Mouse (Mus musculus): ENCODE measurements around the gene 1700042G07Rik. TPM values are rescaled to one million over a fixed set of nuclear protein-coding genes. Genes with fewer than 3 reads are reported as not detected.
"Not testable (repeated sequence)": the region's sequence is repeated elsewhere in the genome, so short reads cannot be mapped to it uniquely, and the experiment has no call there.

The 1700042G07Rik gene
- polyA plus RNA-seq, 1 experiment, result not detected

- H3K4me1 ChIP-seq (ENCODE audit: control insufficient read depth), result no peaks in the 10 kb centered on the region; the same call in 1 of the 2 replicates
- H3K36me3 ChIP-seq (ENCODE audit: control insufficient read depth), result no peaks in the 10 kb centered on the region
- no peak for TF ChIP-seq TAL1 (IDR thresholded peaks at IDR 0.05; ENCODE audit: low read length)
- TF ChIP-seq GATA1 (IDR thresholded peaks at IDR 0.05; ENCODE audit: low read length), result no peak
- H3K4me3 ChIP-seq (replicated peaks), result no peak overlapping the region
- H3K27me3 ChIP-seq (ENCODE audit: control insufficient read depth), result peaks cover 55% of the 10 kb centered on the region
- H3K9me3 ChIP-seq (ENCODE audit: control insufficient read depth, low read length), result peaks cover 6% of the 10 kb centered on the region; the same call in 1 of the 2 replicates
These were observed 11.9 kb downstream of the 1700042G07Rik start for GRCm38 (mm10) chr4:116185083-116185482.

DNA sequence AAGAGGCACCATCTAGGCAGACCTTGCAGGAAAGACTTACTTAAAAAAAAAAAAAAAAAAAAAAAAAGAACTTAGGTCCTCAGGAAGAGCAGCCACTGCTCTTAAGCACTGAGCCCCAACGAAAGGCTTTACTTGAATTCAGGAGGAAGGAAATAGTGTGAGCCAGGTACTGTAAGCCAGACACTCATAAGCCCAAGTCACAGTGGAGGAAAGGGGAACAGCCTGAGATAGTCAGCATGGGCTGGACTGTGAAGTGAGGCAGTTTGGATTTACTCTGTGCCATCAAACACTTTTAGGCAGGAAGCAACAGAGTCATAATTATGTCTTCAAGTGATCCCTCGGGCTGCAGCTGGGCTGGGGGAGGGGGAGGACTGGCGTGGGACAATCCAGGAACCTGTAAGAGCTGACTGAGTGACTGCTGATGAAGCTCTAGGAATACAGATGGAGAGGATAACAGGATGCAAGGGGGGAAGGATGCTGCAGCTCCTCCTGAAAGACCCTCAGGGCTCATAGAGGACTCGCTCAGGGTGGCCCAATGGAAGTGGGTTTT, 19.2 kb downstream of the 1700042G07Rik start:
- Histone ChIP-seq H3K4me1 (ENCODE audit: control insufficient read depth) (peaks cover 29% of the 10 kb centered on the region), H3K9me3 (ENCODE audit: control insufficient read depth, low read length) (peaks cover 5% of the 10 kb centered on the region; the same call in 1 of the 2 replicates), H3K36me3 (ENCODE audit: control insufficient read depth) (no peaks in the 10 kb centered on the region), H3K4me3 (replicated peaks) (no peak overlapping the region), H3K27me3 (ENCODE audit: control insufficient read depth) (no peaks in the 10 kb centered on the region)
- TF ChIP-seq TAL1 (IDR thresholded peaks at IDR 0.05; ENCODE audit: low read length) (no peak), GATA1 (IDR thresholded peaks at IDR 0.05; ENCODE audit: low read length) (no peak)

DNA sequence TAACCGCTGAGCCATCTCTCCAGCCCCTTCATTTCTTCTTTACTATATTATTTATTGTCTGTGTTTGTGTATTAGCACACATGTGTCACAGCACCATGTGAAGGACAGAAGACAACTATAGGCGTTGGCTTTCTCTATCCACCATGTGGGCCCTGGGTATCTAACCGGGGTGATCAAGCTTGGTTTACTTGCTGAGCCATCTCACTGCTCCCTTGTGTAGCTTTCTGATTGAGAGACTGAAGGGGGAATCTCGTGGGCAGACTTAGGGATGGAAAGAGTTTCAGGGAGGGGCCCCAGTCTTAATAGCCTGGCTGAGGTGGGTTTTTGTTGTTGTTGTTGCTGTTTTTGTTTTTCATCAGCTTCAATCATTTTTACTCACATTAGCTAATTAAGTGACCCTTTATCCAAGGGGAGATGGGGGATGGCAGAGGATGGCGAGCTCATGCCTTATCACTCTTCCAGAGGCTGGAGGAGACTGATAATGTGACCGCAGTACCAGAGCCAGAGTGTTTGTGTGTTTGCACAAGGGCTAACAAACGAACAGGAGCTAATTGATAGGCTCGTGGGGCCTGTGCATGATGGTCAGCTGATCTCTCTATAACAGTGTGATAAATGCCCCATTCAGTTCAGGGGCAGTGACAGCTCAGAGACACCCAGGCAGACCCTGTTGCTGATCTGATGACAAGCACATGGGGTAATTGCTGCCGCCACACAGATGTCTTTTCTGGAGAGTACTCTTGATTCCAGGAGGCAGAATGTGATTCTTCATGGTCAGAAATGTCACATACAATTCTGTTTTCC, 20.6 kb downstream of the 1700042G07Rik start:
- peak; percentile 51; the same call in 2 of the 3 replicates for TF ChIP-seq TAL1 (IDR thresholded peaks at IDR 0.05; ENCODE audit: low read length)
- no peak; the same call in 1 of the 2 replicates for TF ChIP-seq GATA1 (IDR thresholded peaks at IDR 0.05; ENCODE audit: low read length)
- Histone ChIP-seq H3K4me3 (replicated peaks) (peak overlapping the region; percentile 6), H3K36me3 (ENCODE audit: control insufficient read depth) (no peaks in the 10 kb centered on the region), H3K9me3 (ENCODE audit: control insufficient read depth, low read length) (no peaks in the 10 kb centered on the region), H3K4me1 (ENCODE audit: control insufficient read depth) (peaks cover 29% of the 10 kb centered on the region), H3K27me3 (ENCODE audit: control insufficient read depth) (no peaks in the 10 kb centered on the region)

DNA sequence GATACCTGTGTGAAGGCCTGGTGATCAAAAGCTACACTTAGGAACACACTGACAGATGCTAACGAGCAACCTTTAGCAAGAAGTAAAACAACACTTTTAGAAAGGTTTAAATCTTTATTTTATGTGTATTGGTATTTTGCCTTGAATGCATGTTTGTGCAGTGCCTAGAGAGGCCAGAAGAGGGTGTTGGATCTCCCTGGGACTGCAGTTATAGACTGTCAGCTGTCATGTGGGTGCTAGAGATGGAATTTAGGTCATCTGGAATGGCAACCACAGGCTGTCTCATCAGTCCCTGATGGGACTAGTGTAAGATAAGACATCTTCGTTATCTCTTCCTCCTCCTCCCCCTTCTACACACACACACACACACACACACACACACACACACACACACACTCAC, 25.2 kb downstream of the 1700042G07Rik start:
- Histone ChIP-seq H3K27me3 (ENCODE audit: control insufficient read depth) (no peaks in the 10 kb centered on the region), H3K36me3 (ENCODE audit: control insufficient read depth) (no peaks in the 10 kb centered on the region), H3K9me3 (ENCODE audit: control insufficient read depth, low read length) (no peaks in the 10 kb centered on the region), H3K4me1 (ENCODE audit: control insufficient read depth) (peaks cover 18% of the 10 kb centered on the region), H3K4me3 (replicated peaks) (no peak overlapping the region)
- TF ChIP-seq GATA1 (IDR thresholded peaks at IDR 0.05; ENCODE audit: low read length) (no peak), TAL1 (IDR thresholded peaks at IDR 0.05; ENCODE audit: low read length) (no peak)

DNA sequence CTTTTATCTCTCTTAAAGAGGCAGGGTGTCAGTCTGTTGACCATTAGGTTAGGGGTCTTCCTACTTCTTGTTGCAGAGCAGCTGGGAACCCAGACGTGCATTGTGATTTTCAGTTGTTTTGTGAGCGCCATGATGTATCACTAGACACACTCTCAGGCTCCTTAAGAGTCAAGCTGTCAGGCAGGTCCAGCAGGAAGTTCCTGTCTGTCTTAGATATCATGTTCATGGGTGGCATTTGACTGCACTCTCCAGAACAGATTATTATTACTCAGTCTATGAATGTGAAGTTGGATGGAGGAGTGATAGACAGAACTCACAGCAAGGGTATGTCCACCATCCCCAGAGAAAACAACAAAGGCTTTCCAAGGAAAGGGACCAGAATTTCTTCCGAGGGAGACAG, 31.2 kb downstream of the 1700042G07Rik start:
- H3K36me3 ChIP-seq (ENCODE audit: control insufficient read depth), result no peaks in the 10 kb centered on the region
- no peaks in the 10 kb centered on the region for H3K9me3 ChIP-seq (ENCODE audit: control insufficient read depth, low read length)
- no peaks in the 10 kb centered on the region for H3K4me1 ChIP-seq (ENCODE audit: control insufficient read depth)
- H3K4me3 ChIP-seq (replicated peaks), result no peak overlapping the region
- H3K27me3 ChIP-seq (ENCODE audit: control insufficient read depth), result no peaks in the 10 kb centered on the region
- TF ChIP-seq GATA1 (IDR thresholded peaks at IDR 0.05; ENCODE audit: low read length), result no peak
- no peak for TF ChIP-seq TAL1 (IDR thresholded peaks at IDR 0.05; ENCODE audit: low read length)

GRCm38 (mm10) chr4:116206531-116206930, 33.4 kb downstream of the 1700042G07Rik start:
- H3K9me3 ChIP-seq (ENCODE audit: control insufficient read depth, low read length), result no peaks in the 10 kb centered on the region
- TF ChIP-seq TAL1 (IDR thresholded peaks at IDR 0.05; ENCODE audit: low read length) (no peak), GATA1 (IDR thresholded peaks at IDR 0.05; ENCODE audit: low read length) (no peak)
- no peaks in the 10 kb centered on the region for H3K4me1 ChIP-seq (ENCODE audit: control insufficient read depth)
- no peak overlapping the region for H3K4me3 ChIP-seq (replicated peaks)
- no peaks in the 10 kb centered on the region for H3K36me3 ChIP-seq (ENCODE audit: control insufficient read depth)
- no peaks in the 10 kb centered on the region for H3K27me3 ChIP-seq (ENCODE audit: control insufficient read depth)

- no peaks in the 10 kb centered on the region for H3K4me1 ChIP-seq (ENCODE audit: control insufficient read depth)
- no peaks in the 10 kb centered on the region for H3K9me3 ChIP-seq (ENCODE audit: control insufficient read depth, low read length)
- no peaks in the 10 kb centered on the region for H3K27me3 ChIP-seq (ENCODE audit: control insufficient read depth)
- H3K36me3 ChIP-seq (ENCODE audit: control insufficient read depth), result no peaks in the 10 kb centered on the region
- no peak overlapping the region for H3K4me3 ChIP-seq (replicated peaks)
- TF ChIP-seq GATA1 (IDR thresholded peaks at IDR 0.05; ENCODE audit: low read length) (no peak), TAL1 (IDR thresholded peaks at IDR 0.05; ENCODE audit: low read length) (no peak)
These were observed 35.7 kb downstream of the 1700042G07Rik start for GRCm38 (mm10) chr4:116208891-116209290.

- no peaks in the 10 kb centered on the region for H3K9me3 ChIP-seq (ENCODE audit: control insufficient read depth, low read length)
- TF ChIP-seq GATA1 (IDR thresholded peaks at IDR 0.05; ENCODE audit: low read length) (no peak), TAL1 (IDR thresholded peaks at IDR 0.05; ENCODE audit: low read length) (no peak)
- H3K4me1 ChIP-seq (ENCODE audit: control insufficient read depth), result peaks cover 8% of the 10 kb centered on the region
These were observed 42.9 kb downstream of the 1700042G07Rik start for GRCm38 (mm10) chr4:116215895-116216605.

DNA sequence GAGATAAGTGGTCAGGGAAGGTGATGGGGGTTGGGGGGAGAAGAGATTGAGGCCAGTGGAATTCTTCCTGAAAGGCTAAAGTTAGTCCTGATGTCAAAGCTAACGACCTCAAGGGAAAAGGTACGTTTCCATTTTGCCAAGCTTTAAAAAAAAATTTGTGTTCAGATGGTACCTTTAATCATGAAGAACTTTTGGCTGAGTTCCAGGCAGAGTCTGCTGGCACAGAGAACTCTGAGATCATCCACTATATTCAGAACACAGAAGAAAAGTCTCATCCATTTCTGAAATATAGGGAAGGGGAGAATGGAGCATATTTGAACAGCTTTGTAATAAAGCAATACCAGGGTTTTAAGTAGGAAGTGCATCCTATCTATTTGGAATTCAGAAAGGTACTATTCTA, 43.9 kb downstream of the 1700042G07Rik start:
- Histone ChIP-seq H3K27me3 (ENCODE audit: control insufficient read depth) (peaks cover 15% of the 10 kb centered on the region), H3K4me1 (ENCODE audit: control insufficient read depth) (peaks cover 16% of the 10 kb centered on the region), H3K4me3 (replicated peaks) (no peak overlapping the region), H3K36me3 (ENCODE audit: control insufficient read depth) (no peaks in the 10 kb centered on the region), H3K9me3 (ENCODE audit: control insufficient read depth, low read length) (no peaks in the 10 kb centered on the region)
- TF ChIP-seq TAL1 (IDR thresholded peaks at IDR 0.05; ENCODE audit: low read length), result no peak
- no peak for TF ChIP-seq GATA1 (IDR thresholded peaks at IDR 0.05; ENCODE audit: low read length)

More at GRCm38 (mm10) chr4:116215895-116216605, 42.9 kb downstream of the 1700042G07Rik start:
- peaks cover 9% of the 10 kb centered on the region for H3K27me3 ChIP-seq (ENCODE audit: control insufficient read depth)
- H3K4me3 ChIP-seq (replicated peaks), result no peak overlapping the region
- H3K36me3 ChIP-seq (ENCODE audit: control insufficient read depth), result no peaks in the 10 kb centered on the region

- Histone ChIP-seq H3K4me1 (ENCODE audit: control insufficient read depth) (peaks cover 20% of the 10 kb centered on the region), H3K27me3 (ENCODE audit: control insufficient read depth) (peaks cover 21% of the 10 kb centered on the region)
- not testable (repeated sequence) for H3K9me3 ChIP-seq (ENCODE audit: control insufficient read depth, low read length); H3K4me3 ChIP-seq (replicated peaks); H3K36me3 ChIP-seq (ENCODE audit: control insufficient read depth)
These were observed 44.5 kb downstream of the 1700042G07Rik start for GRCm38 (mm10) chr4:116217661-116218060.
